Mouse (Mus musculus) kidney, embryonic 15.5 days (tissue): Measurements from ENCODE around the gene Sdk2. TPM values are rescaled to one million over a fixed set of nuclear protein-coding genes. Genes with fewer than 3 reads are reported as not detected.

Experiments
- ATAC-seq: fragments of 200-750 bp; cut with Nextera tagmentation; replicated peaks from 2 replicates; pipeline ENCODE4 v1.8.0; 2017; ENCODE audit warnings: moderate TSS enrichment; ENCODE audit not compliant: low FRiP score
- H3K27ac ChIP-seq: fragments of 300-500 bp; sonication (generic); 2 replicates; pipeline ENCODE4 v1.5.1; 2015; ENCODE audit warnings: mild to moderate bottlenecking, inconsistent platforms
- H3K27me3 ChIP-seq: fragments of 300-500 bp; sonication (generic); 2 replicates; pipeline ENCODE4 v1.6.1; 2015; ENCODE audit warnings: inconsistent platforms
- H3K36me3 ChIP-seq: fragments of 300-500 bp; sonication (generic); 2 replicates; pipeline ENCODE4 v1.6.1; 2015; ENCODE audit warnings: inconsistent platforms
- H3K4me1 ChIP-seq: fragments of 300-500 bp; sonication (generic); 2 replicates; pipeline ENCODE4 v1.6.1; 2015; ENCODE audit warnings: inconsistent platforms
- H3K4me2 ChIP-seq: fragments of 300-500 bp; sonication (generic); 2 replicates; pipeline ENCODE4 v1.6.1; 2015; ENCODE audit warnings: moderate library complexity, mild to moderate bottlenecking, inconsistent platforms
- H3K4me3 ChIP-seq: fragments of 300-500 bp; sonication (generic); replicated peaks from 2 replicates; pipeline ENCODE4 v1.5.1; 2015; ENCODE audit warnings: mild to moderate bottlenecking, inconsistent platforms
- H3K9ac ChIP-seq: fragments of 300-500 bp; sonication (generic); 2 replicates; pipeline ENCODE4 v1.6.1; 2015; ENCODE audit warnings: mild to moderate bottlenecking, inconsistent platforms
- H3K9me3 ChIP-seq: fragments of 300-500 bp; sonication (generic); replicated peaks from 2 replicates; pipeline ENCODE4 v1.6.1; 2016; ENCODE audit warnings: inconsistent platforms
- WGBS: fragments of 180-500 bp; shearing (Covaris S2); methylation state at CpG from one replicate; pipeline ENCODE4 v1.1.7; 2015; ENCODE audit warnings: mixed read lengths; 5-methylcytosine and 5-hydroxymethylcytosine counted together
- polyA plus RNA-seq: library from polyadenylated mRNA; unstranded; fragments of >200 nt; fragmentation: Nextera tagmentation; extraction: Ambion mirVana; gene quantifications from 2 replicates; pipeline ENCODE4 v1.2.1, GENCODE M21; 2015

The Sdk2 gene
- polyA plus RNA-seq, 1 experiment from 2014 or later, result 4.3 TPM

DNA sequence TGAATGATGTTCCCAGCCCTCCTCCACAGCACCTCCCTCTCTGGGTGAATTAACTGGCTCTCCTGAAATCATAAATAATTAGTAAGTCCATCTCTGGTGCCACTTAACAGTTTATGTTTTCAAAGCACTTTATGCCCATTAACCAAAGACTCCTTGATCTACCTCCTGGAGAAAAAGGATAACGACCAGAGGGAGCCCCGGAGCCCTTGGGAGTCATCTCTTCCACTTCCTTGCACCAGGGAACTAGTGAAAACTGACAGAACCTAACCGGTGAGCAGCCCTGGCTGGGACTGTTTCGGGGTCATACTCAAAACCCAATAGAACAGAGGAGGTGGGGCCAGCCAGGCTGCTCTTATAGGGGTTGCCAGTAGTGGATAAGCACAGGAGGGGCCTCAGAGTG is 22.5 kb downstream of the Sdk2 start:
- ATAC-seq, result no peak
- no peaks in the 10 kb centered on the region for H3K27me3 ChIP-seq
- no peaks in the 10 kb centered on the region for H3K9me3 ChIP-seq
- peaks cover 55% of the 10 kb centered on the region for H3K4me1 ChIP-seq
- no peak overlapping the region for H3K4me3 ChIP-seq
- no peak overlapping the region for H3K4me2 ChIP-seq
- 23% methylated on average over 4 of the region's 4 CpGs for WGBS
- no peak overlapping the region for H3K9ac ChIP-seq
- H3K27ac ChIP-seq, result no peak overlapping the region
- H3K36me3 ChIP-seq, result 0 out of 2 replicates have a peak, but pooled peaks cover 3% of the 10 kb centered on the region

DNA sequence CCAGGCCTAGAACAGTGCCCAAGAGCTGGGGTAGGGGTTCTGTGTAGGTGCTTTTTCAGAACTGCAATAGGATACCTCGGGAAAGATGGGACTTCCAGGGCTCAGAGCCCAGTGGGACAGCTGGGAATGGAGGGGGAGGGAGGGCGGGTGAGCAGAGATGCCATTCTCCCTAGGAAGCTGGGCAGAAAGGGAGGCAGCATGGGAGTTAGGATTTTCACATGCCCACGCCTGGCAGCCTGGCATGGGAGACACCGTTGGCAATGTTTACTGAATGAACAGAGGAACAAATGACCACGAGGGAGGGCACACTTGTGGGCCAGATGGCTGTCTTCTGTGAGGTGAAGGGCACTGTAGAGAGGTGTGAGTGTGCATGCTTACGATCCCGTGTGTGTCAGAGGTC is 23.3 kb downstream of the Sdk2 start:
- Histone ChIP-seq H3K27ac (0 out of 2 replicates have a peak overlapping the region, but pooled peaks have one; percentile 6), H3K4me2 (no peak overlapping the region), H3K9me3 (no peaks in the 10 kb centered on the region), H3K27me3 (no peaks in the 10 kb centered on the region), H3K4me3 (no peak overlapping the region), H3K36me3 (0 out of 2 replicates have a peak, but pooled peaks cover 3% of the 10 kb centered on the region), H3K4me1 (peaks cover 48% of the 10 kb centered on the region), H3K9ac (no peak overlapping the region)
- no peak for ATAC-seq
- WGBS, result 47% methylated on average over 7 of the region's 7 CpGs

DNA sequence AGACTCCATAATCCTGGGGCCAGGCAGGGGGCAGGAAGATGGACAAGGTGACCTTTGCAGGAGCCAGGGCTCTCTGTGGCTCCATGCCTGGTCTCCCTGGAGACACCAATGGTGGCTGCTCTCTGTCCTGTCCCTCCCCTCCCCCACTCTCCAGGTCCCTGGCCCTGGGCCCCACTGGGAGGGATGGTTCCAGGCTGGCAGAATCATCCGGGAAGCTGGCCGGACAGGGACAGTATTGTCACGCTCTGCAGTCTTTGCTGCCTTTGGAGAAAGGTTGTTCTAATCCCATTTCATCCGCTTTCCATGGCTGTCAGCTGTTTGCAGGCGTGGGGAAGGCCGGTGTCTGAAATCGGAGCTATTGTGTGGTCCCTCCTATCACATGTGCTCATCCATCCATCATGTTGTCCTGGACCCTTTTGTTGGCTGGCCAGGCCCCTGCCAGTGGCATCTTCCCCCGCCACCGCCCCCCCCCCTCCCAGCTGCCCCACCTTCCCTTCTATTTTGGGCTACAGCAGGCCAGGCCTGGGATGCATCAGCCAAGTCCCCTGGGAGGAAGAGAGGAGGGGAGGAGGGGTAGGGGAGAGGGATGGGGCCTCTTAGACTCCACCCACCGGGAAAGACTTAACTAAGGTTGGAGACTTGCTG is 26.3 kb downstream of the Sdk2 start:
- Histone ChIP-seq H3K27me3 (no peaks in the 10 kb centered on the region), H3K36me3 (no peaks in the 10 kb centered on the region), H3K27ac (peak overlapping the region; percentile 71), H3K9me3 (no peaks in the 10 kb centered on the region), H3K4me1 (peaks cover 46% of the 10 kb centered on the region), H3K9ac (no peak overlapping the region), H3K4me3 (no peak overlapping the region), H3K4me2 (0 out of 2 replicates have a peak overlapping the region, but pooled peaks have one; percentile 10)
- WGBS, result 13% methylated on average over 8 of the region's 10 CpGs
- peak; percentile 55 for ATAC-seq

DNA sequence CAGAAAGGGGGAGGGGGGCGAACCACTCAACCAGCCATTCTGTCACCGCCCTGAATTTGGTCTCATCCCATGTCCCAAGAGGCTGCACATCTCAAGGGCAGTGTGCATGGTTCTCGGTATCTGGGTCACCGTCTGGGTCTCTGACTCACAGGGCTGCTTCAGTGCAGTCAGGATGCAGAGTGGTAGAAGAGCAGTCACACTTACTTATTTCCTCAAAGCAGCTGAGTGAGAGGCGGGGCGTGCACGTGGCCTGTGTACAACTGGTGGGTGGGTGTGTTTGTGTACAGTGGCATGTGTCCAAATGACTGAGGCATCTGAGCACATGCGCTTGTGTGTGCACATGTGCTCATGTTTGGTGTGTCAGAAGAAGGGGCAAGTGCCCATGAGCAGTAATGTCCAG is 28.8 kb downstream of the Sdk2 start:
- Histone ChIP-seq H3K9ac (no peak overlapping the region), H3K4me1 (peaks cover 33% of the 10 kb centered on the region), H3K27me3 (no peaks in the 10 kb centered on the region), H3K36me3 (no peaks in the 10 kb centered on the region), H3K9me3 (no peaks in the 10 kb centered on the region), H3K27ac (no peak overlapping the region), H3K4me2 (no peak overlapping the region), H3K4me3 (no peak overlapping the region)
- no peak for ATAC-seq
- WGBS, result 59% methylated on average over 8 of the region's 8 CpGs

DNA sequence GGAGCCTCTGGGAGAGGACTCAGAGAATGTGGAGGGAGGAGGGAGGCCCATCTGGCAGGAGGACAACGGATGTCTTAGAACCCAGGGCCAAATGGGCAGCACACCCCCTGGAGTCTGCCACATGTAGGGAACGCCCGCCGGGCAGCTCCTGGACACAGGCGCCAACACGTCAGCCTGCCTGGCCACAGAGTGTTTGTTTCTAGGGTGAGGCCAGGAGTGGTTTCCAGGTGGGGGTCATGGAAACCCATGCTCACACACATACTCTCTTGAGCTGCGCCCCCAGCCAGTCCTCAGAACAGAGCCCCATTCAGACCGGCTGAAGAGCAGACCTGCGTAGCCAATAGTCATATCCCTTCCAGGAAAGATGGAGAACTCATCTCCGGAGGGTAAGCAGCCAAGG is 35.4 kb downstream of the Sdk2 start:
- Histone ChIP-seq H3K4me3 (no peak overlapping the region), H3K27ac (no peak overlapping the region), H3K9me3 (no peaks in the 10 kb centered on the region), H3K27me3 (no peaks in the 10 kb centered on the region), H3K9ac (no peak overlapping the region), H3K4me1 (peaks cover 34% of the 10 kb centered on the region), H3K36me3 (no peaks in the 10 kb centered on the region), H3K4me2 (no peak overlapping the region)
- ATAC-seq, result no peak
- 85% methylated on average over 10 of the region's 10 CpGs for WGBS

DNA sequence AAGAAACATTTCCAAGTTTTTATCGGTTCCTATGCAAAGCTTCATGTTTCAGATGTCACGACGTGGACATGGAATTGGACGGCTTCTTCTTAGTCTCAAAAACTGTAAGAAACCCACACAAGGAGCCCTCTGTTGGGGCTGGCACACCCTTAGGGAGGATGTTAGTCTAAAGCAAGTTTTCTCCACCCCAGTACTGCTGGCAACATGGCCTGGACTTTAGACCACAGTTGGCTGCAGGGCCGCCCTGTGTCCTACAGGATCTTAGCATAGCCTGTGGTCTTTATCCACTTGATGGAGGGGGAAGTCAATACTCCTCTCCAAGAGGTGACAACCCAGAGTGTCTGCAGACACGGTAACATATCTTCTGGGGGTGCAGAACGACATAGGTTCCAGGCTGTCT is 36.6 kb downstream of the Sdk2 start:
- Histone ChIP-seq H3K9me3 (no peaks in the 10 kb centered on the region), H3K27ac (no peak overlapping the region), H3K9ac (no peak overlapping the region), H3K4me1 (peaks cover 34% of the 10 kb centered on the region), H3K4me2 (no peak overlapping the region), H3K4me3 (no peak overlapping the region), H3K36me3 (no peaks in the 10 kb centered on the region), H3K27me3 (no peaks in the 10 kb centered on the region)
- 82% methylated on average over 7 of the region's 7 CpGs for WGBS
- ATAC-seq, result no peak

DNA sequence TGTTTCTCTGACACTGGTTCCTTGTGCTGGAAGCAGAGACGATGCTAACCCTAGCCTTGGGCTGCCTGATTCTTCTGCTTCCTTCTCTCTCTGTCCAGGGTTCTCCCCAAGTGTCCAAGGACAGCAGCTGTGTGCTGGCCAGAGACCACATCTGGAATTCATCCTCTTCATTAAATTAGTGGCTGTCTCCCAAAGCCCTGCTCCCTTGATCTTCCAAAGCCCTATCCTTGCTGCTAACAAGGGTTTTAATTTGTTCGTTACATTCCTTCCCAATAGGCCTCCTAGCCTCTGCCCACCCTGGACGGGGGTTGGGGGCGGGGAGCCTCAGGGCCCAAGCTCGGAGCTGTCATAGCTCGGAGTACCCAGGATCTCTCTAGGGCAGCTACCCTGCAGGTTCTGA is 38.3 kb downstream of the Sdk2 start:
- Histone ChIP-seq H3K27me3 (no peaks in the 10 kb centered on the region), H3K4me3 (no peak overlapping the region), H3K4me1 (peaks cover 44% of the 10 kb centered on the region), H3K9ac (no peak overlapping the region), H3K27ac (peak overlapping the region; percentile 89), H3K9me3 (no peaks in the 10 kb centered on the region), H3K4me2 (no peak overlapping the region), H3K36me3 (no peaks in the 10 kb centered on the region)
- 30% methylated on average over 6 of the region's 6 CpGs for WGBS
- ATAC-seq, result peak; percentile 65; the same call in 1 of the 2 replicates

DNA sequence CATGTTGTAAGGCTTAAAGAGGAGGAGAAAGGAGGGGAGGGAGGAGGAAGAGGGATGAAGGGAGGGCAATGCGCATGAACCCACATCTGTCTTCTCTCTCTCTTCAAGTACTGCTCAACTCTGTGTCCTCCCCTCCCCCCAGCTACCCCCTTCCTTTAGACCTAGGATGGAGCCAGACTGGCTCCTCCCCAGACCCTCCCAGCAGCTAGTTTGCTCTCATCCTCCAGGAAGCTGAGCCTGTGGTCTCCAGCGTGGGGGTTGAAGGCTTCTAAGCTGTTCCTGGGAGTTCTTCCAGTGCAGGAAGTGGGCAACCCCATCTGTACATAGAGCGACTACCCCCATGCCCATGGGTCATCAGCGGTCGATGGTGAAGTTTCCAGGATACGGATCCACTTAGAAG is 38.8 kb downstream of the Sdk2 start:
- Histone ChIP-seq H3K9ac (no peak overlapping the region), H3K9me3 (no peaks in the 10 kb centered on the region), H3K27ac (peak overlapping the region; percentile 89), H3K27me3 (no peaks in the 10 kb centered on the region), H3K36me3 (no peaks in the 10 kb centered on the region), H3K4me1 (peaks cover 44% of the 10 kb centered on the region), H3K4me3 (no peak overlapping the region), H3K4me2 (no peak overlapping the region)
- 47% methylated on average over 6 of the region's 6 CpGs for WGBS
- peak; percentile 83 for ATAC-seq

DNA sequence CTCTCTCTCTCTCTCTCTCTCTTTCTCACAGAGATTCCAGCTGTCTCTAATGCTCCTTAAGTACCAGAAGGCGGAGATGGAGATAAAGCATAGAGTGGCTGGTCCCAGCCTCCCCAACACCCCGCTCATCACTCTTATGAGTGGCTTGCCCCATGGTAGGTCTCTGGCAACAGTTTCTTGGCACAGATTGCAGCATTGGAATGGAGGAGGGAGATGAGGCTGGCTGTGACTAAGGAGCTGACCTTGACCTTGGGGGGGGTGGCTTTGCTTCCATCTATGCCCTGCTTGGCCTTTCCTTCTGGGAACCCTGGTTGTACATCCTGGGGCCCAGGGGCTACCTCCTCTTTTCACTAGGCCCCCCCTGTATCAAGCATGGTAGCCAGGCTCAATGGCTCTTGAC is 41.8 kb downstream of the Sdk2 start:
- 87% methylated on average over 2 of the region's 2 CpGs for WGBS
- H3K4me3 ChIP-seq, result no peak overlapping the region

DNA sequence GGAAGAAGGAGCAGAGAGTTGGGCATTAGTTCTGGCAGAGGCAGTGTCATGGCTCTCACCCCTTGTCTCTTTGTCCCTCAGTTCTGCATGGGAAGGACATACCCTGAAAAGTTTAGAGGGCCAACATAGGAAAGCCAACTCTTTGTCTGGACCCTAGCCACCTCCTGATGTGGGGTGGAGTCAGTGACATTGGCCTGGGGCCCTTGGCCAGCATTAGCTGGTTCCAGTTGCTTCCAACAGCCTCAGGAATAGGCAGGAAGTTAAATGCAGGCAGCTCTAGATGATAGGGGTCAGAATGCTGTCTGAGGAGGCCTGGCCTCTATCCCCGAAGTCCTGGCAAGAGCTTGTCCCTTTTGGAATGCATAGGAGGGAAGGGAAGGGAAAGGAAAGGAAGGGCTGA is 42.9 kb downstream of the Sdk2 start:
- Histone ChIP-seq H3K4me3 (no peak overlapping the region), H3K4me1 (peaks cover 31% of the 10 kb centered on the region), H3K36me3 (no peaks in the 10 kb centered on the region), H3K4me2 (no peak overlapping the region), H3K27ac (no peak overlapping the region), H3K9me3 (no peaks in the 10 kb centered on the region), H3K27me3 (peaks cover 6% of the 10 kb centered on the region), H3K9ac (no peak overlapping the region)
- 73% methylated on average over 1 of the region's 1 CpGs for WGBS
- ATAC-seq, result no peak

More for the DNA sequence above, 41.8 kb downstream of the Sdk2 start:
- Histone ChIP-seq H3K9me3 (no peaks in the 10 kb centered on the region), H3K4me2 (no peak overlapping the region), H3K36me3 (no peaks in the 10 kb centered on the region), H3K27ac (no peak overlapping the region), H3K4me1 (peaks cover 40% of the 10 kb centered on the region), H3K9ac (no peak overlapping the region), H3K27me3 (no peaks in the 10 kb centered on the region)
- no peak for ATAC-seq

DNA sequence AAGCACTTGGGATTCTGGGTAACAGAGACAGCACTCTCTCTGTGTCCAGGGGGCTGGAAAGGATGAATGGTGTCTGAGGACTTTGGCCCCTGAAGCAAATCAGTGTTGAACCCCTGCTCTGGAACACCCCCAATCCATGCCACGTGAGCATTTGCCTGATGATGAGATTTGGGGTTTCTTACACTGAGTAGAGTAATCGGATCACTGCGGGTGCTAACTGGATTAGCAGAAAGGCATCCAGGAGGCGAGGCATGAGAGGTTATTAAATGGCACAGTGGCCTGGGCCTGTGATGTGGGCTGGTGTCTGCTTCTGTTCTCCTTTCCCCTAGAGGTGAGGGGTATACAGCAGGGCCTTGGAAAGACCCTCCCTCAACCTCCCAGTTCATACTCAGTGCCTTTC is 44.7 kb downstream of the Sdk2 start:
- H3K4me2 ChIP-seq, result no peak overlapping the region
- no peaks in the 10 kb centered on the region for H3K36me3 ChIP-seq
- H3K27ac ChIP-seq, result no peak overlapping the region
- ATAC-seq, result no peak
- H3K9ac ChIP-seq, result no peak overlapping the region
- H3K27me3 ChIP-seq, result peaks cover 20% of the 10 kb centered on the region
- no peaks in the 10 kb centered on the region for H3K9me3 ChIP-seq
- H3K4me1 ChIP-seq, result peaks cover 26% of the 10 kb centered on the region
- no peak overlapping the region for H3K4me3 ChIP-seq
- 87% methylated on average over 4 of the region's 4 CpGs for WGBS

DNA sequence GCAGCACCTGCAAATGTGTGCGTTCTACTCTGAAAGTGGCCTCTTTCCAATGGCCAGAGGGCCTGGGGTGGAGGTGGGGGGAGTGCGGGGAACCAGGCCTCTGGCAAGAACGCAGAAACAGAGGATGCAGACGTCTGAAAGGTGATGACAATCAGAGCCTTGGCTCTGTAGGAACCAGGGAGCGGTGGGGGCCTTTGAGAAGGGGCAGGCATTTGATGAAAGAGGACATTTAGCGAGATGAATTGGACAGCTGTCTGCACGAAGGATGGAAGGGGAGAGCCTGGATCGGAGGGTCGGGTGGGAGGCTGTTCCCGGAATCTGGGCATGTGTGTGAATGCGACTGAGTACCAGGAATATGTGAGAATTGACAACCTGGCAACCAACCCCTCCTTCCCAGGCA is 47.8 kb downstream of the Sdk2 start:
- H3K4me2 ChIP-seq, result no peak overlapping the region
- no peak overlapping the region for H3K27ac ChIP-seq
- H3K9ac ChIP-seq, result no peak overlapping the region
- no peaks in the 10 kb centered on the region for H3K36me3 ChIP-seq
- WGBS, result 51% methylated on average over 11 of the region's 11 CpGs
- ATAC-seq, result no peak
- H3K4me3 ChIP-seq, result no peak overlapping the region
- peaks cover 24% of the 10 kb centered on the region for H3K27me3 ChIP-seq
- no peaks in the 10 kb centered on the region for H3K9me3 ChIP-seq
- peaks cover 45% of the 10 kb centered on the region for H3K4me1 ChIP-seq

DNA sequence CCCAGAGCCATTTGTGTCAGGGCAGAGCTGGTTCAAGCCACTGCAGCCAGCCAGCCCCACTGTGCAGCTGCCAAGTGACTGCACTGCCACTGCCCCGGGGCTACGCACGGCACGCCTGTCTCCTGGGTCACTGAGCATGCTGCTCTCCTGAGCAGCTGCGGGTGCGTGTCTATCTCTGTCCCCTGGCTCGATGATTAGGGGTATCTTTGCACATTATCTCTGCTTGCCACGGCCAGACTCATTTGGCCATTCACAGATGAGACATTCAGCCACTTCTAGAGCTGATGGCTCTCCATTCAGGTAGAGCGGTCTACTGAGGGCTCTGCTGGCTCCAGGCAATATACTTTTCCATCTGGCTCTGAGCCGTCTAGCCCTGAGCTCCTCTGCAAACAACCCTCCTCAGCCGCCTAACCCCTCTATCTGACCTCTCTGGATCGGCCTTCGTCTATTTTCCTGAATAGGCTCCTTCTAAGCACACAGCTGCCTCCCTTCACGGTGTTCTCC is 49.9 kb downstream of the Sdk2 start:
- ATAC-seq, result peak; percentile 55

More for the DNA sequence above, 49.9 kb downstream of the Sdk2 start:
- 20% methylated on average over 14 of the region's 14 CpGs for WGBS
- no peaks in the 10 kb centered on the region for H3K36me3 ChIP-seq
- peaks cover 41% of the 10 kb centered on the region for H3K4me1 ChIP-seq
- H3K27ac ChIP-seq, result 0 out of 2 replicates have a peak overlapping the region, but pooled peaks have one; percentile 33
- H3K9me3 ChIP-seq, result no peaks in the 10 kb centered on the region
- no peak overlapping the region for H3K4me3 ChIP-seq
- H3K9ac ChIP-seq, result no peak overlapping the region
- peaks cover 34% of the 10 kb centered on the region for H3K27me3 ChIP-seq
- no peak overlapping the region for H3K4me2 ChIP-seq
